Comparison of ENCODE assay signal across 12 mouse cellular contexts in the genomic region with DNA sequence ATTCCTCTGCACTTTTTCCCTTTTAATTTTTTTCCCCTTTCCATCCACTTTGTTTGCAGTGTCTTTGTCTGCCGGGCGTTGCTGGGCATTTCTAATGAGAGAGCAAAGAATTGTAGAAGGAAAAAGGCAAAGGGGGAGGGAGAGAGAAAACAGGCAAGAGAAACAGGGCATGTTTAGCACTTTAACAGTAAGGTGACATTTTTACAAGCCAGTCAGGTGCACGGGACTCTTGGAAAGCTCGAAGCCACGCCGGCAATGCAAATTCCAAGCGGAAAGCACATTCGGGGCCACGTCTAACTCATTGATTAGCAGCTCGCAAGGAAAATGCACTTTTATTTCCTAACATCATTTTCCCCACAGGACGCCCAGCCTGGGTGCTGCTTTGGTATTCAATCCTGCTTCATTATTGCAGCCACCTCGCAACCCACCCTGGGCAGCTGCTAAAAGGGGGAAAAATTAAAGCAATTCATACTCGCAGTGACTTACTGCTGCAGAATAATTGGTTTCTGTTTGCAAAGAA.
DNase-seq lines count a peak whose midpoint lies in the region; ATAC-seq and TF ChIP-seq lines count a peak whose summit lies in the region.
"Had no signal": no experiment of that assay in that cellular context is flagged by ENCODE, and none has a peak within 500 bp of the region (broad histone marks: within the 10 kb centered on the region; RNA-seq: fewer than 3 reads in every experiment).

No protein-coding gene starts in this region.

- 0 out of 2 replicates have a peak, but pooled peaks have one; percentile 3 for ATAC-seq in forebrain, embryonic 12.5 days (ENCODE audit: low FRiP score)
- ATAC-seq in intestine, postnatal 0 days, result no peak
- peak; percentile 34; the same call in 1 of the 2 replicates for ATAC-seq in neural tube, embryonic 12.5 days (ENCODE audit: low FRiP score, low read depth)
- ATAC-seq: activated CD4-positive, CD25-positive, alpha-beta regulatory T cell, adult 4 months; liver, embryonic 12.5 days had no signal

- H3K27ac ChIP-seq in forebrain, embryonic 12.5 days, result peak overlapping the region; percentile 90
- H3K27ac ChIP-seq in intestine, postnatal 0 days (ENCODE audit: low read depth, low read length), result no peak overlapping the region
- peak overlapping the region; percentile 69 for H3K27ac ChIP-seq in neural tube, embryonic 12.5 days
- H3K27ac ChIP-seq: liver, embryonic 12.5 days had no signal

- 3% methylated on average over 13 of the region's 13 CpGs for WGBS in forebrain, embryonic 12.5 days
- WGBS in intestine, postnatal 0 days, result 45% methylated on average over 13 of the region's 13 CpGs
- 4% methylated on average over 13 of the region's 13 CpGs for WGBS in neural tube, embryonic 12.5 days

- no peak overlapping the region for H3K4me3 ChIP-seq in forebrain, embryonic 12.5 days (replicated peaks)
- no peak overlapping the region for H3K4me3 ChIP-seq in intestine, postnatal 0 days (ENCODE audit: low read depth, low read length)
- H3K4me3 ChIP-seq in neural tube, embryonic 12.5 days, result no peak overlapping the region
- H3K4me3 ChIP-seq: liver, embryonic 12.5 days had no signal

- no peak for TF ChIP-seq CTCF in intestine, postnatal 0 days (IDR thresholded peaks at IDR 0.05; ENCODE audit: low read depth)

- H3K9me3 ChIP-seq in forebrain, embryonic 12.5 days, result no peaks in the 10 kb centered on the region
- no peaks in the 10 kb centered on the region for H3K9me3 ChIP-seq in intestine, postnatal 0 days (ENCODE audit: control insufficient read depth)
- H3K9me3 ChIP-seq in neural tube, embryonic 12.5 days, result no peaks in the 10 kb centered on the region
- H3K9me3 ChIP-seq: liver, embryonic 12.5 days had no signal

- peaks cover 58% of the 10 kb centered on the region for H3K27me3 ChIP-seq in forebrain, embryonic 12.5 days
- no peaks in the 10 kb centered on the region for H3K27me3 ChIP-seq in intestine, postnatal 0 days (replicated peaks; ENCODE audit: control insufficient read depth, insufficient read depth, low read length)
- H3K27me3 ChIP-seq in neural tube, embryonic 12.5 days (replicated peaks), result no peaks in the 10 kb centered on the region

- no peaks in the 10 kb centered on the region for H3K36me3 ChIP-seq in forebrain, embryonic 12.5 days (replicated peaks)
- no peaks in the 10 kb centered on the region for H3K36me3 ChIP-seq in intestine, postnatal 0 days (ENCODE audit: control insufficient read depth, insufficient read depth)
- no peaks in the 10 kb centered on the region for H3K36me3 ChIP-seq in neural tube, embryonic 12.5 days
- H3K36me3 ChIP-seq: liver, embryonic 12.5 days had no signal

- 0 out of 2 replicates have a peak overlapping the region, but pooled peaks have one; percentile 17 for H3K9ac ChIP-seq in forebrain, embryonic 12.5 days
- H3K9ac ChIP-seq in intestine, postnatal 0 days (ENCODE audit: low read depth, low read length), result no peak overlapping the region
- no peak overlapping the region for H3K9ac ChIP-seq in neural tube, embryonic 12.5 days
- H3K9ac ChIP-seq: liver, embryonic 12.5 days had no signal

- DNase-seq in embryo, embryonic 11 days, result peak; percentile 63
- no peak for DNase-seq in lung, postnatal 14 days
- no peak for DNase-seq in frontal cortex, postnatal 14 days (ENCODE audit: low spot score in 2 of 2)
- DNase-seq in adrenal gland, postnatal 36 days, result no peak
- DNase-seq: cerebellum, adult 9-10 months; heart, postnatal 14 days; thymus, postnatal 36 days had no signal

- H3K4me2 ChIP-seq in forebrain, embryonic 12.5 days, result peak overlapping the region; percentile 44
- peak overlapping the region; percentile 14; the same call in 1 of the 2 replicates for H3K4me2 ChIP-seq in intestine, postnatal 0 days (replicated peaks; ENCODE audit: low read depth)
- H3K4me2 ChIP-seq in neural tube, embryonic 12.5 days (replicated peaks), result peak overlapping the region; percentile 31
- H3K4me2 ChIP-seq: liver, embryonic 12.5 days had no signal

- H3K4me1 ChIP-seq in forebrain, embryonic 12.5 days, result peaks cover 60% of the 10 kb centered on the region
- no peaks in the 10 kb centered on the region for H3K4me1 ChIP-seq in intestine, postnatal 0 days (replicated peaks; ENCODE audit: control insufficient read depth, insufficient read depth, low read length)
- peaks cover 64% of the 10 kb centered on the region for H3K4me1 ChIP-seq in neural tube, embryonic 12.5 days
